Mouse (Mus musculus) 3T3-L1 (cell line): Measurements from ENCODE around the gene Slc35a3.
"Not testable (repeated sequence)": the region's sequence is repeated elsewhere in the genome, so short reads cannot be mapped to it uniquely, and the experiment has no call there.

Experiments used
- DNase-seq: peaks from one replicate; pipeline ENCODE4 v3.0.0-alpha.2; 2015; ENCODE audit warnings: low read depth, low spot score

Slc35a3 gene

DNA sequence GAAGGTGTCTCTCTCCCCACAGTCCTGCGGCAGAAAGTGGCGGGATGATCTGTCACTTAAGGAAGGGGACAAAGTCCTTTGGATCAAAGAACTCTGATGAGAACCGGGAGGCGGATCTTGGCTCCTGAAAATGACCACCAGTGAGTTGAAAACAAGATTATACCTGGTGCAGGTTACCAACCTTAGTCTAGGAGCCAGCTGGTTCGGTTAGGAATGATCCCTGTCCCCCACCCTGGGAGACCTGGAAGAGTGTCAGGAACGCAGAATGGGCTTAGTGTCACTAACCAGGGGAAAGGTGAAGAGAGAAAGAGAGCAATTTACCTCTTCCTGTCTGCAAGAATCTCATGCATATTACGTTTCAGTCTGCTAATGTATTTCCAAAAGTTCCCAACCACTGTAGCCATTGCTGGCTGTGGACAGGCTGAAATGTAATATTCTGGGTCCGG lies at the start of gene Slc35a3:
Gene Slc35a3, minus strand, starts transcription at position 396 of the 446 bp plus-strand sequence.
- DNase-seq: peak; percentile 47

DNA sequence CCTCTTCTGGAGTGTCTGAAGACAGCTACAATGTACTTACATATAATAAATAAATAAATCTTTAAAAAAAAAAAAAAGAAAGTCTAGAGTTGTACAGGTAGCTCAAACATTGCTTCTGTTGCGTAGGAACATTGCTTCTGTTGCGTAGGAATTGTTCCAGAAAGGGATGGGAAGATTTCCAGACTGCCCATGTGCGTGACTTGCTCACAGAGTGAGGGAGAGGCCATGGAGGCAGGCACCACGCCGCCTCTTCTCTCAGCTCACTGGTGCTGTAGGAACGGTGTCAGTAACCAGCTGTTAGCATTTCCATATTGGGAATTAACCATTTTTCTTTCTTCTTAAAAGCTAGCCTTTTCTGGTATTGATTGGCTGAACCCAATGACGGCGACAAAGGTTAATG lies 40.2 kb upstream of the Slc35a3 start:
- no peak for DNase-seq

DNA sequence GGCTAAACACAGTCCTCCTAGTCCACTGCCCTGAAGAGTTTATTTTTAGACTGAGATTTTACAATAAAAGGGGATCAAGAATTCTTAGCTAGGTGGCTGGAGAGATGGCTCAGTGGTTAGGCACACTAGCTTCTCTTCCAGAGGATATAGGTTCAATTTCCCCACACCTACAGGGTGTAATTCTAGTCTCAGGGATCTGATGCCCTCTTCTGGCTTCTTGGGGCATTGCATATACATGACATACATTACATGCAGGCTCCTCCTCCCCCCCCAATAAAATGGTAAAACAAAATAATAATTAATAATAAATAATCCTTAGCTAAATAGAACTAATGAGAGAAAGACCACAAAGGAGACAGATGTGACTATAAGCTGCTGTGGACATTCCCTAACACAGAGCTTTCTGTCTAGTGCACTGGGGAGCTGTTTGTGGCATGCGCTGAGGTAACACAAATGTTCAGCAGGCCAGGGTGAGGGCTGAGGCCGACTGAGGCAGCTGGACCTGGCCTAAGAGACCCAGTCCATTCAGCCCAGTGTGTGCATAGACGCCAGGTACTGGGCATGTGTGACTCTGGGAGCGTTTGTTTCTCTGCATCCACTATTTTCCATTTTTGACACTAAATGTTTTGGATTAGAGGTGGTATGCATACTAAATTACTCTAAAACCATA lies 38.7 kb upstream of the Slc35a3 start:
- DNase-seq: peak; percentile 81

DNA sequence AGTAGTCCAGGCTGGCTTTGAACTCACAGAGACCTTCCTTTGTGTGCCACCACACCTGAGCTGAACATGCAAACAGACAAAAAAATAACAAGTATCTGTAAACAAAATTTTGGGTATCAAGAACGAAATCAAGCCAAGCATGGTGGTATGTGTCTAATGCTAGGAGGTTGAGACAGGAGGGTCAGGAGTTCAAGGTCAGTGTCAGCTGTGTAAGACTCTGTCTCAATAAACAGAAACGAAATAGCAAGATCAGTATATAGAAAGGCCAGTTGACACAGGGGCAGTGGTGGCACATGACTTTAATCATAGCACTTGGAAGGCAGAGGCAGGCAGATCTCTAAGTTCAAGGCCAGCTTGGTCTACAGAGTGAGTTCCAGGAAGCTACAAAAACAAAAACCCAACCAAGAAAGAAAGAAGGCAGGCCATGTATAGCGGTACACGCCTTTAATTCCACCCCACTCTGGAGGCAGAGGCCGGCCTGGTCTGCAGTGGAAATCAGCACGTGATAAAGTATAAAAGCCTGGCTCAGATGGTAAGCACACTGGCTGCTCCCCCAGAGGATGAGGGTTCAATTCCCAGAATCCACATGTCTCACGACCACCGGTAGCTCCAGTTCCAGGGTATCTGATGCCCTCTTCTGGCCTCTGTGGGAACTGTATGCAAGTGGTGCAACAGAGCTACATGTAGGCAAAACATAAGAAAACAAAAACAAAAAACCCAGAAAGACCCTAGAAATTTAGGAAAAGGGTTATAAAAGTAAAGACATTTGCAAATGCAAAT lies 36.0 kb upstream of the Slc35a3 start:
- DNase-seq: peak; percentile 69

DNA sequence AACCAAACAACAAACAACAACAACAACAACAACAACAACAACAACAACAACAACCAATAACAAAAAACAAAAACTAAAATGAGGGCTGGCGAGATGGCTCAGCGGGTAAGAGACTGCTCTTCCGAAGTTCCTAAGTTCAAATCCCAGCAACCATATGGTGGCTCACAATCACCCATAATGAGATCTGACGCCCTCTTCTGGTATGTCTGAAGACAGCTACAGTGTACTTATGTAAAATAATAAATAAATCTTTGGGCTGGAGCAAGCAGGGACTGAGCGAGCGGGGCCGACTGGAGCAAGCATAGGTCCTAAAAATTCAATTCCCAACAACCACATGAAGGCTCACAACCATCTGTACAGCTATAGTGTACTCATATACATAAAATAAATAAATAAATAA lies 35.0 kb upstream of the Slc35a3 start:
- not testable (repeated sequence) for DNase-seq

DNA sequence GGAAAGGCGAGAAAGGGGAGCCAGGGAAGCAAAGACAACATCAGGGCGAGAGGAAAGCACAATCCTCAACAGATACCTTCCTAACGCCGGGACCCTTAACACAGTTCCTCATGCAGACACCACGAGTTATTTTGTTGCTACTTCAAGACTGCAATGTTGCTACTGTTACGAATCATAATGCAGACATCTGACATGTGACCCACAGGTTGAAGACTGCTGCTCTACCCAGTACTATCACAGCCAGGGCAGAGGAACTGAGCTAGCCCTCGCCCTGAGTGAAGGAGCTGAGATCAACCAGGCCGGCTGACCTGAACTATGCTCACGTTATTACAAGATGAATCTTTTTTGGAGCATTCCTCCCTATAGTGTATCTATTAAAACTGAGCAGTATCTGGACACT lies 28.3 kb upstream of the Slc35a3 start:
- no peak for DNase-seq

DNA sequence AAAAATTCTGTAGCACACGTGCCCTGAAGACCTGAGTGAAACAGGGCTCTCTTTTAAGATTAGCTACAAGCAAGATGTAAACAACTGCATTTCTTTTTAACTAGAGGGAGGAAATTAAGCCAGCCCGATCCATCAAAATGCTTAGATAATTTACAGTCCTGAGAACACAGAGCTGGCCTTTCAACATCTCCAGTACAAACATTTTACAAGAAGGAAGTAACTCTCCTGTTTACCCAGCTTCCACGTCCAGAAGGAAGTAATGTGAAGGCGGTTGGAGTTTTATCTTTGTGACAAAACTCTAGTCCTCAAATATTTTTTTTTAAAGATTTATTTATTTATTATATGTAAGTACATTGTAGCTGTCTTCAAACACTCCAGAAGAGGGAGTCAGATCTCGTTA lies 27.5 kb upstream of the Slc35a3 start:
- DNase-seq: no peak

DNA sequence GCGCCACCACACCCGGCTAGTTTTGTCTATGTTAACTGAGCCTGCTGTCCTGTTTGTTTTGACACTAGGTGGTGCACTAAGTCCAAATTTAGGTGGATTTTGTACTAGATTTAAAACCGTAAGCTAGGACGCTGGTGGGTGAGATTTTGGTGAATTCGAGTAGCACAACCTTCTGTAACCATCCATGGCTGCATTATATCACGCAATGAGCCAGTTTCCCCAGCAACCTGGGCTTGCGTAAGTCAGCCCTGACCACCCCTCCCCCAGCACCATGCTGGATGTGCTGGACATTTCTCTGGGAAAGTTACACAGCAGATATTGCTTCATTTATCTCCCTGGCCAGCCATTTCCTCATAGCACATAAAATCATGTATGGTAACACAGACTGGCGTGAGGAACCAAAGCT lies 24.7 kb upstream of the Slc35a3 start:
- DNase-seq: peak; percentile 29

DNA sequence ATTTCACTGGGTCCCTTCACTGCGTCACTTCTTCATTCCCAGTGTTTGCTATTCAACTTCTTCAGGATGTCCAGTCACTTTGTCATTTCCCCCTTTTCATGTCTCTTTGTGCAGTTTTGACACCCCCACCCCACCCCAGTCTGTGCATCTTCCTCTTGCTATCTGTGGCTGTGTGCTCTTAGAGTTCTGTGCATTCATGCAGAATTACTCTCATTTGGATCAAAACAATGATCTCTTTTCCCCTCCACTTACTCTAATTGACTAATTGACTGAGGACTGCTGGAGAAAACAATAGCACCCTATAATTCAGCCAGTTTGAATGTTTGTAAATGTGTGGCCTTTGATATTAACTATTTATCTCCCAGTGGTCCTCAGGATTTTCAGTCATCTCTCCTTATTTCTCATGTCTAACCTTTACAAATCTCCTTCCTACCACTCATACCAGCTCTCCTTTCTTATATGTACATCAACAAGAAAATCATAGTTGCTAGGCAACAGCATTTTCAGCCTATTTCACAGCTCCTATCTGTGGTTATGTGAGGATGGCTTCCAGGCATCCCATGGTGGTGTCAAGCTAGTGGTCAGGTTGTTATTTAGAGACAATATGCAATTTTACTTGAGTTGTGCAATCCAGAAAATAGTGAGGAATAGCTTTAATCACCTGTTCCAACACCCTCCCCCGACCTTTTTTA lies 17.0 kb upstream of the Slc35a3 start:
- DNase-seq: no peak

DNA sequence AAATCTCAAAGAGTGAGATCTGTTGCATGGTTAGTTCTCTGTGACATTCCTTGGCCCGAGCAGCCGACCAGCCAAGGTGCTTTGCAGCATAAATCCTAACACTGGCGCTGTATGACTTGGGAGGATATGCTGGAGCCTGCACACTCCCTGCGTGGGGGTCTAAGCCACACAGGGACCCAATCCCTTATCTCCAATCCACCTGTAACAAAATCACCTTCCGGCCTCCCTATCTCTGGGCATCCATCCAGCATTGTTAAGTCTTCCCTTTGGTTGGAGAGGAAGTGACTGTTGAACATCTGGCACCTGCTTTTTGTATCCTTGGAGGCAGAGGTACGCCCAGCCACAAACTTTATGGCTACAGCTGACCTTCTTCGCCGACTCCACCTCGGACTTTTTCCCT lies 14.2 kb upstream of the Slc35a3 start:
- no peak for DNase-seq

DNA sequence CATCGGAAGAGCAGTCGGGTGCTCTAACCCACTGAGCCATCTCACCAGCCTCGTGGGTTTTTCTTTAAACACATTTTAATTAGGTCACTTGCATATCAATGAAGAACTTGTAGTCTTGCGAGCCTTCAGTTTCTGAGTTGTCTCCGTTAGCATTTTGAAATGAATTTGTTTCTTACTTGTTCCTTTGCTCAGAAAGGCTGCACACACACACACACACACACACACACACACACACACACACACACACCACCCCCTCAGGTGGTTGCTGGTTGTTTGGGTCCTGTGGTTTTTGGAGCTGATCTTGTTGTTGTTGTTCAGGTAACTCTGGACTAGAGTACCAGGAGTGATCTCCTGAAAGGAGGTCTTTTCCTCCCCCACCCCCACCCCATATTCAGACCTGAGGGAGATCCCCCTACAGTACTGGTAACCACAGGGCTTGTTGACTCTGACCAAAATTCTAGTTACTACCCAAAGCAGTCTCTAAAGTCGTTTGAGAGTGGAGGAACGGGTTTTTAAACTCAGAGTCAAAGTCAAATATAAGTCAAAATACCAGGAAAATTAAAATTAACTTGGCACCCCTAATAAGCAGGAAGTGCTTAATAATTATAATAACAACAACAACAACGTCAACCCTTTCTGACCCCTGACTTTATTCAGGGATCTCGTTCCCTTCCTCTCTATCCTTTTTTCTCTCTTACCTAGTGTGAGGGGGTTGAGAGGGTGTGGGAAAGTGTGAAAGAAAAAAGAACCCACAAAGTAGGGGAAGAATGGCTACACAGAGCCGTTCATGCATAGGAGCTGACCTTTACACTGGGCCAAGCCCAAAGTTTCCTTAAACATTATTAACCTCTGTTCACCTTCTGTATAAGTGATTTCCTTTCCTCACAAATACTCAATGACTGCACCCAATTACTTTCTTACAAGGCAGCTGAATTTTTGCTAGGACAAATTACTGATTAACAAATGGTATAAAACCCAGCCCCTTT lies 11.2 kb upstream of the Slc35a3 start:
- DNase-seq: no peak

DNA sequence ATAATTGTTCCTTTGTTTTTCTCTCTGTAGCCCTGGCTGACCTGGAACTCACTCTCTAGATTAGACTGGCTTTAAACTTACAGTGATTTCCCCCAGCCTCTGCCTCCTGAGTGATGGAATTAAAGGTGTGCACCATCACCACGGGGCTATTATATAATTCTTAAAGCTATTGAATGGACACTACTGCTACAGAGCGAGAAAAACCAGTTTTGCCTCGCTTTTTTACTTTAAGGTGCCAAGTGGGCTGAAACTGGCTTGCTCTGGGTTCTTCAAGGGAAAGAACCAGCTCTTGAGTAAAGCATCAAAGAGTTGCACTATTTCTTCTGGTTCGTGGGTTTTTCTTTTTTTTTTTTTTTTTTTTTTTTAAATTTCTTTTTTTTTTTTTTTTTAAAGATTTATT lies 10.3 kb upstream of the Slc35a3 start:
- DNase-seq: no peak

DNA sequence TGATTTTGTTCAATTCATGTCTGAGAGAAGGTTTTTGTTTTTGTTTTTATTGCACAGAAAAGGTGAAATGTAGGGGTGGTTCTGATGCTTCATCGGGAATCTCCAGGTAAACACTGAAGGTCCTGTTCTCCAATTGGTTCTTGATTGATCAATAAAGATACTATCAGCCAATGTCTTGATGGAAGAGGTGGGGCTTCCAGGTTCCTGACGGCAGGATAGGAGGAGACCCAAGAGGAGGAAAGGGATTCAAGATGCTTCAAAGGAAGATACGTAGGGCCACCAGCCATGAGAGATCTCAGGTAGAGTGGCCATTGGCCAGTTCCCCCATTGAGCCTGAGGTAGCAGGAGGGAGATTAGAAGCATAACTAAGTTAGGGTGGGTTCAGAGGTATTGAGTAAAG lies 6.3 kb upstream of the Slc35a3 start:
- no peak for DNase-seq

DNA sequence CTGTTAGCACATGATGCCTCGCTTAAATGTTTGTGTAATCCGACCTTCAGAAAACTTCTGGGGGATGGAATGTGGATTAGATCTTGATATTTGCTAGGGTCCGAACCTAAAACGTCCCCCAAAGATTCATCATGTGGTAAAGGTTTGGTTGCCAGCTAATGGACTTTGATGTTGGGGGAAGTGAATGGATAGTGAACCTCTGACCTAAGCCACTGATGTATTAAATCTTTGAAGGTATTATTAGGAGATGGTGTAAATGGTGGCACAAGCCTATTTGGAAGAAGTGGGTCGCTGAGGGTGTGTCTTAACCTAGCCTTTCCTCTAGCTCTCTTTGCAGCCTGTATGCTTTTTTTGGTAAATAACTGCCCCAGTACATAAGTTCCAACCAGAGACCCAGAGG lies 400 bp upstream of the Slc35a3 start:
- DNase-seq: no peak

DNA sequence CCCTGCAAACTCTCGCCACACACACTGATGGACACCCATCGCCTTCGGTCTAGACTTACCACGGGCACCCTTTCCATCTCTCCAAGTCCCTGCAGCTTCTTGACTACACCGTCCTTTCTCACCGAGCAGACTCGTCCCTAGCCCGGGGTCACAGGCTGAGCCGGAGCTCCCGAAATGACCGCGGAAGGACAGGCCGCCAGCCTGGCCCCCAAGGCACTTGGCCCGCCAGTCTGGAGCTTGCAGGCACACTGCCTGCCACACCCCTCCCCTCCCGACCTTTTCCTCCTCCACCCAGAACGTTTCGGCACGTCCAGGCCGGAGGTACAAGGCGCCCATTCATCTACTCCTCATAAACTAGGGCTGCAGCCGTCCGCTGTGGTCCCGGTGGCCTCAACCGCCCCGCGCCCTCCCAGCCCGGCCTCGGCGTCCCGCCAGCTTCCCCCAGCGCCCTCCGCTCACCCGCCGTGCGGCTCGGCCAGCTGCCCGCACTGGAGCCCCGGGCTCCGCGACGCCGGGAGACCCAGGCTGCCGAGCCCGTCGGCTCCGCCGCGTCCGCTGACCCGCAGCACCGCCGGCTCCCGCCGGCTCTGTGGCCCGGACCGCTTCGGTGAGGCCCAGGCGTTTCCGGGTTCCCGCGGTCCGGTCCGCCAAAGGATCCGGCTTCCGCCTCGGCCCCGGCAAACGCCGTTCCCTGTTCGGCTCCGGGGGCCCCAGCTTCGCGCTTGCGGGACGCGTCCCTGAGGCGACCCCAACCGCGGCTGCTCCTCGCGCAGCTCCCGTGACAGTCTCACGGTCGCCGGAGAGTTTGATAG lies 801 bp downstream of the Slc35a3 start:
- peak; percentile 69 for DNase-seq

DNA sequence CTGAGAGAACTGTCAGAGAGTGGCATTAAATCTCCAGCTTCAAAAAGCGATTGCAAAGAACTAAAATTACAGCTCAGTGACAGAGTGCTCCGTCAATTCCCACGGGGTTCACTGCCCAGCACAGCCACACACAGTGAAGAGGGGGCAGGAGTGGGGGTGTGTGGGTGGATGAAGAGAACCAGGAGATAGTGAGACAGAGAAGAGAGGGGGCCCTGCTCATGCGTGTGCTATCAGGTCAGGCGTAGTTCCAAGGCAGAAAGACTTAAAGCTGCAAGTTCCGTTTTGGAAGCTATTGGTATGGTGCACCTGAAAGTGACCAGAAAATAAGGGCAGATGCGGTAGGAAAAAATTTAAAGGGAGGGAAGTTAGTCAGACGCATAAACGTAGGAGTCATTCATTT lies 1.7 kb downstream of the Slc35a3 start:
- no peak for DNase-seq

DNA sequence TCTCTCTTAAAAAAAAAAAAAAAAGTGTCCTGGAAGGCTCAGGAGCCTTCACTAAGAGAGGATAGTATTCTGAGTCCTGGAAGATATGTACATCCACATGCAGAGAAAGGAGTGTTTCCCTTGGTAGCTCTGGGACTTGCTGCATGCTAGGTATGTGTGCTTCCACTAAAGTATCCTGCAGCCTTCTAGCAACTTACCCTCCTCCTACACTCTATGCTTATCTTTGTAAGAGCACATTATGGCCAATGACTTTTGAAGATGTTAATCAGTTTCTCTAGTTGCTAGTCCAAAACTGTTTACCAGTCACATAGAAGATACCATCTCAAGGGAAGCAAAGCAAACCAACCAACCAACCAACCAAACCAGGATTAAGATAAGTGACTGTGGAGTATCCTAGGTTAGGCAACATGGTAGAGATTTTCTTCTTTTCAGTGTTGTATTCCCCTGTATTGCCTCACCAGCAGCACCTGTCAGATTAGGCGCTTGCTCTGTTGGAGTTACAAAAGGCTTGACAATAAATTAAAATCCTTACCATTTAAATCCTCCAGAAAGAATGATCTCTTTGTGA lies 6.9 kb downstream of the Slc35a3 start:
- no peak for DNase-seq

DNA sequence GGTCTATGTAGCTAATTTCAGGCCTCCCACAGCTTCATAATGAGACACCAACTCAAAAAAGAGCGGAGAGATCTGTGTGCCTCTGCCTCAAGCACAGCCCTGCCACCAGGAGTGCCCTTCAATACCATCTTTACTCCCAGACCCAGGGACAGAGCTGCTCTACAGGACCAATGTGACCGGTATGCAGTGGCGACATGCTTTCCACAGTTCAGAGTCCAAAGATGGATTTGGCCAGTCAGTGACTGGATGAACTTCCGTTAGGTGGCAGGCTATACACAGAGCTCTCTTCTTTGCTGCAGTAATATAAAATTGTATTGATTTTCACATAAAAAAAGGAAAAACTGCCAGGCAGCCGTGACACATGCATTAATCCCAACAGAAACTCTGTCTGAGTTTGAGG lies 8.8 kb downstream of the Slc35a3 start:
- DNase-seq: no peak

DNA sequence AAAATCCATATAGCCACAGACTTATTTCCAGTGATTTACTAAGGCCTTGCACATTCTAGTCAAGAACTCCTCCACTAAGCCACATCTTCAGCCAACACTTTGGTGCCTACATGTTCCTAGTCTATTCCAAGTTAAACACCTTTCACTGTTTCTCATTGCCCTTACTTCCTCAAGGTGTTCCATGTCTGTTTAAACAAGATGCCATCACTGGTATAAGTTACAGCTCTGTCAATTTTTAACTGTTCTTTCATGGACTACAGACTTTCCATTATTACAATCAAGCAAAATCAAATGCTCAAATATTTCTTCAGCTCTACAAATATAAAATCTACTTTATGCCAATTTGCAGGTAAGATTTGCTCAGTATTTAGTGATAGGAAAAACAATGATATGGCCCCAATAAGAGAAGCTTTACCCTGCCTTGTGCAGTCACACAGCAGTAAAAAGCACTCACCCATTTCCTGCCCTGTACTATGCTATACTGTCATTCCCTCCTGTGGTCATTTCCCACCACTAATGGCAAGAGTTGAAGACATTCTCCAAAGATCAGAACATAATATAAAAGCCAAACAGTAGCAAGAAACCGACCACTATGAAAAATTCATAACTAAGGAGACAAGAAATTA lies 9.9 kb downstream of the Slc35a3 start:
- no peak for DNase-seq

DNA sequence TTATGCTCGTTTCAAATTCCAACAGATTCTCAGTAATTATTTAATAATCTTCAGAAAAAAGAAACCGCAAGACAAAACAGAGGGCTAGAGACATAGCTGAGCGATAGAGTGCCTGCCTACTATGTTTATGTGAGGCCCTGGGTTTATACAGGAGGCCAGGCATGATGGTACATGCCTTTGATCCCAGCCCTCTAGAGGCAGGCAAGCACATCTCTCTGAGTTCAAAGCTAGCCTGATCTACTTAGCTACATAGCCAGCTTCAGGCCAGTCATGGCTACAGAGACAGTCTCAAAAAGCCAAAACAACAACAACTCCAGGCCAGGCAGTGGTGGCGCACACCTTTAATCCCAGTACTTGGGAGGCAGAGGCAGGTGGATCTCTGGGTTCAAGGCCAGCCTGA lies 11.0 kb downstream of the Slc35a3 start:
- DNase-seq: no peak
